Mouse (Mus musculus) left cerebral cortex, postnatal 25 days (tissue): ENCODE measurements around the gene Slc25a20. TPM values are rescaled to one million over a fixed set of nuclear protein-coding genes. Genes with fewer than 3 reads are reported as not detected.

Experiments used
- DNase-seq, 2 experiments: peaks; one replicate each; pipeline ENCODE4 v3.0.0; 2022; ENCODE audit warnings: low spot score in 2 of 2, mixed read lengths in 1 of 2
- intact Hi-C: fragments of 180-260 bp; cut with DNase I; formaldehyde crosslinking; loops from one replicate; pipeline ENCODE4 v1.15.1; 2025
- total RNA-seq, 2 experiments: library from RNA; stranded (reverse); gene quantifications; 2 replicates each; pipeline ENCODE4 v1.2.3; 2021

The Slc25a20 gene
- total RNA-seq, 2 experiments from 2014 or later = 12.6 to 14.4 TPM

DNA sequence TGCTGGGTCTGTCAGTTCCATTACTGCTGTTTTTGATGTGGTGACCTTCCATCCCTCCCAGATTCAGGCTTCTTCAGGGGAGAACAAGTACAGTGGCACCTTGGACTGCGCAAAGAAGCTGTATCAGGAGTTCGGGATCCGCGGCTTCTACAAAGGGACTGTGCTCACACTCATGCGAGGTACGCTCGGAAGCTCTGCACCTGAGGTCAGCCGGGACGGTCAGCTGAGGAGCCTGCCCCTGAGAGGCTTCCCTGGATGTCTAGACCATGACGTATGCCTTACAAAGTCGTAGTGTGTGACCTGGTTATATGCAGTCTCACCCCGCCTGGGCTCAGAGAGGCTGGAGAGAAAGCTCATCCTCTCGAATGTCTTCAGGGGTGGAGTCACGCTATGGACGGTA, 18.1 kb downstream of the Slc25a20 start:
- intact Hi-C loops = no loop called here

DNA sequence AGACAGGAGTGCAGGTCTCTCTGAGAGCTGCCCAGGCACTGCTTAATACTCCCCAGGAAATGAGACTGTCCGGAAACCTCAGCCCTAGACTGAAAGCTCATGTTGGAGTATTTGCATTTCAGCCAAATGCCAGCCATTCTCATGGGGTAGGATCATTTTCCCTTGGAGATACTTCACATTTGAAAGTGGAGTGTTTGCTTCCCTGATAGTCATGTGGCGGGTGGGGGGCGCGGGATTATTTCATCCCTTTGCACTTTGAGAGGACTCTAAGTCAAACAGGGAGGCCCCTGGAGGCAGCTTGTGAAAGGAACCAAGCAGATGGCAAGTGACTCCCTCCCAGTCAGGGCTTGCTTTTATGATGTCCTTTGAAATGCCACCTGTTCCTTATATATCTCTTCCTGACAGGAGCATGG, 24.6 kb downstream of the Slc25a20 start:
- no peak for DNase-seq

More for the DNA sequence above, 18.1 kb downstream of the Slc25a20 start:
- DNase-seq = no peak

GRCm38 (mm10) chr9:108687181-108687580, 25.3 kb downstream of the Slc25a20 start:
- no peak for DNase-seq
- intact Hi-C loops = no loop called here

More for the DNA sequence above, 24.6 kb downstream of the Slc25a20 start:
- intact Hi-C loops = no loop called here

- no peak for DNase-seq
- intact Hi-C loops = no loop called here
Measured at GRCm38 (mm10) chr9:108687686-108688085, 25.8 kb downstream of the Slc25a20 start.

GRCm38 (mm10) chr9:108688451-108688850, 26.6 kb downstream of the Slc25a20 start:
- no peak for DNase-seq
- intact Hi-C loops = no loop called here

- intact Hi-C loops = no loop called here
Measured at GRCm38 (mm10) chr9:108689106-108689505, 27.2 kb downstream of the Slc25a20 start, which contains the start of gene Prkar2a. Gene Prkar2a (plus strand): TSS chr9:108689314.

DNA sequence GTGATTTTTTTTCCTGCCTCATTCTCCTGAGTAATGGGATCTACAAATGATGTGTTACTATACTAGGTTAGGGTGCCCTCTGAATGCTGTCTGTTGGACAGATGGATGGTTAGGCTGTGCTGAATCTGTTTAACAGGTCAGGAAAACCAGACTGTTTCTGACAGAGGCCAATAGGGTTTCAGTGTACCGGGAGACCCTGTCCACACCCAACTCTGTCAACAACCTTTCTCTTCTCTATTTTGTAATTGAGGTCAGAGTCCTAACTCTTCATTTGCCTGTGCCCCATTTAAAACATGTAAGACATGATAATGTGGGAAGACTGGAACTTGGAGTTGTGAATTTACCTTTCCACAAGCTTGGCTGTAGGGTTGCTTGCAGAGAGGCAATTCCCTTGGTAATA, 28.1 kb downstream of the Slc25a20 start:
- no peak for DNase-seq
- intact Hi-C loops = loop anchor here (5.0 kb wide), 1 partner anchor 37 kb away; no protein-coding TSS in a partner anchor

More at GRCm38 (mm10) chr9:108689106-108689505, 27.2 kb downstream of the Slc25a20 start, which contains the start of gene Prkar2a:
- no peak for DNase-seq

DNA sequence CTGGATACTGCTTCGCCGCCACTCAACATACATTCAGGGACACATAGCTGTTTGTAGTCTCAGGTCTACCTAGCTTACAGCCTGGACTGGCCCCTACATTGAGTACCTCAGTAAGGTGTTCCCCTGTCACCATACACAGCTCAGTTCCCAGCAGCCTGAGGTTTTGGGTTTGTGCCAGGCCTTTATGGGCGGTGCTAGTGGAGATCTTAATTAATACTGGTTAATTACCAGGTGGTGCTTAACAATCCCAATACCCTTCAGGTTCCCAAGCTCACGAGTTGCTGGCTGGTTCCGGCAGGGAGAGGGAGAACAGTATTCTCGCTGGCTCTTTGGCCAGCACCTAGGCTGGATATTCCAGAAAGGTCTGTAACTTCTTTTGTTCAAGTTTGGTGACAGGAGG, 29.0 kb downstream of the Slc25a20 start:
- intact Hi-C loops = loop anchor here (5.0 kb wide), 1 partner anchor 36 kb away; no protein-coding TSS in a partner anchor
- DNase-seq = no peak

GRCm38 (mm10) chr9:108691371-108691770, 29.5 kb downstream of the Slc25a20 start:
- peak in 1 of 2 experiments; percentile 44 for DNase-seq
- intact Hi-C loops = loop anchor here (5.0 kb wide), 1 partner anchor 36 kb away; no protein-coding TSS in a partner anchor

- intact Hi-C loops = loop anchor here (5.0 kb wide), 1 partner anchor 35 kb away; no protein-coding TSS in a partner anchor
- peak; percentile 88 to 89 for DNase-seq
Measured at GRCm38 (mm10) chr9:108691846-108692225, 29.9 kb downstream of the Slc25a20 start.

DNA sequence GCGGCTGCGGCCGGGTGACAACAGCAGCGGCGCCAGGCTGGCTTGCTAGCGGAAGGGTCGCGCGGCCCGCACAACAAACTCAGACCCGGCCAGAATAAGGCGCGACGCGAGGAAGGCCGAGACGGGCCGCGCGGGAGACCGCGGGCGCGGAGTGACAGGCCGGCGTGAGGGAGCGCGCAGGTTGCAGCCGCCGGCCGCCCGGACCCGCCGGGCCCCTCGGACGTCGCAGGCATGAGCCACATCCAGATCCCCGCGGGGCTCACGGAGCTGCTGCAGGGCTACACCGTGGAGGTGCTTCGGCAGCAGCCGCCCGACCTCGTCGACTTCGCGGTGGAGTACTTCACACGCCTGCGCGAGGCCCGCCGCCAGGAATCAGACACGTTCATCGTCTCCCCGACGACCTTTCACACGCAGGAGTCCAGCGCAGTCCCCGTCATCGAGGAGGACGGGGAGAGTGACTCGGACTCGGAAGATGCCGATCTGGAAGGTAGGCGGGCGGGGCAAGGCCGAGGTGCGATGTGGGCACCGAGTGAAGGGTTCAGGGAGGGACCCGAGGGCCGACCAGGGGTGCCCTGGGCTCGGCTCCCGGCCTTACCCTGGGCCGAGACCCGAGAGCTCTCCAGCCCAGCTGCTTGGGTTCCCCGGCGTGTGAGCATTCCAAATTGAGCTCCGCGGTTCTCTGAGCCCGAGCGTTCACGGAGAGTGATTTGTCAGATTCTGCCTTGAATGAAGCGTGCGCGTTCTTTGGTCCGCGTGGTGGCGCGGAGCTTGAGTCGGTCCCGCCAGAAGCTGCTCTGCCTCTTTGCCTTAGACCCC, 30.5 kb downstream of the Slc25a20 start:
- DNase-seq = peak; percentile 81
- intact Hi-C loops = loop anchor here (5.0 kb wide), 1 partner anchor 35 kb away; no protein-coding TSS in a partner anchor

GRCm38 (mm10) chr9:108693946-108694345, 32.1 kb downstream of the Slc25a20 start:
- DNase-seq = no peak
- intact Hi-C loops = loop anchor here (5.0 kb wide), 1 partner anchor 33 kb away; no protein-coding TSS in a partner anchor

- intact Hi-C loops = loop anchor here (5.0 kb wide), 1 partner anchor 33 kb away; no protein-coding TSS in a partner anchor
- no peak for DNase-seq
Measured at GRCm38 (mm10) chr9:108694533-108694932, 32.6 kb downstream of the Slc25a20 start.

DNA sequence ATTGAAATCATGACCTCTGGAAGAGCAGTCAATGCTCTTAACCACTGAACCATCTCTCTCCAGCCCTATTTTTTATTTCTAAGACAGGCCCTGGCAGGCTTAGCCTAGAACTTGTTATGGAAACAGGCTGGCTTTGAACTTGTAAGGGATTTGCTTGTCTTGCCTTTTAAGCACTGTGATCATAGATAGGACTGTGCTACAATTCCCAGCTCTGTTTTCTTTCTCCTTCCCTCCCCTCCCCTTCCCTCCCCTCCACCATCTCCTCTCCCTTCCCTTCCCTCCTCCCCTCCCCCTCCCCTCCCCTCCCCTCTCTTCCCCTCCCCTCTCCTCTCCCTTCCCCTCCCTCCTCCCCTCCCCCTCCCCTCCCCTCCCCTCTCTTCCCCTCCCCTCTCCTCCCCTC, 40.6 kb downstream of the Slc25a20 start:
- intact Hi-C loops = no loop called here
- DNase-seq = no peak

GRCm38 (mm10) chr9:108703373-108704110, 41.7 kb downstream of the Slc25a20 start:
- intact Hi-C loops = no loop called here
- no peak for DNase-seq

DNA sequence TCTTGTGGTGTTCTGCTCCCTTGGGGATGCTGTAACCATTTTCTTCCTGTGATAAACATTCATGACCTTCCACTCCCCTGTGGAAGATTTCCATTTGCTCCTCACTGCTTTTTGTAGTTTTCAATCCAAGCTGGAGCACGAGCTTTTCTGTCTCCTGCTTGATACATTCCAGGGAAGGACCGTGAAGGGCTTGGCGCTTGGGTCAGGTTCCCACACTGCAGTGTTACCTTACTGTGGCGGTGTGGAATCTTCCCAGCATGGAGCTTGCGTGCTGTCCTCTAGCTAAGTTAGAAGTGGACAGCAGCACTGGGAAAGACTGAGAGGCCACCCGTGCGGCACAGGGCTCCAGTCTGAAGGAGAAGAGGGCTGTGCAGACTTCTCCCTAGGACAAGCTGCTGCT, 42.7 kb downstream of the Slc25a20 start:
- no peak for DNase-seq
- intact Hi-C loops = no loop called here

DNA sequence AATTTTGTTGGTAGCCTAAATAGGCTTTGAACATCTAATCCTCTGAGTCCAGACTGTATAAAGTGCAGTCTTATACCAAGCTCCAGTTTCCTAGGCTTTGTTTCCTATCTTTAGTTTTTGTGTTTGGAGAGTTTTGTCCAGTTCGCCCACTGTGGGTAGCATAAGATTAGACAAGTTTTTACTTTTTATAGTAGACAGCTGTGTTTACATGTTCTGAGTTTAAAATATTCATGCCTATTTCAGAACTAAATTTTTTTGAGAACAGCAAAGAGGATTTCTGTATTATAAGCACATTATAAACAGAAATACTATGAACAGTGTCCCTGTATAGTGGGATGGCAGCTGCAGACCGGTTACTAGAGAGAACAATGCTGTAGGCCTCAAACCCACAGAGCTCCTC, 45.3 kb downstream of the Slc25a20 start:
- intact Hi-C loops = no loop called here
- peak in 1 of 2 experiments; percentile 55 for DNase-seq

- DNase-seq = no peak
- intact Hi-C loops = no loop called here
Measured at GRCm38 (mm10) chr9:108708833-108709232, 46.9 kb downstream of the Slc25a20 start.

- intact Hi-C loops = no loop called here
- no peak for DNase-seq
Measured at GRCm38 (mm10) chr9:108710767-108711166, 48.9 kb downstream of the Slc25a20 start.

DNA sequence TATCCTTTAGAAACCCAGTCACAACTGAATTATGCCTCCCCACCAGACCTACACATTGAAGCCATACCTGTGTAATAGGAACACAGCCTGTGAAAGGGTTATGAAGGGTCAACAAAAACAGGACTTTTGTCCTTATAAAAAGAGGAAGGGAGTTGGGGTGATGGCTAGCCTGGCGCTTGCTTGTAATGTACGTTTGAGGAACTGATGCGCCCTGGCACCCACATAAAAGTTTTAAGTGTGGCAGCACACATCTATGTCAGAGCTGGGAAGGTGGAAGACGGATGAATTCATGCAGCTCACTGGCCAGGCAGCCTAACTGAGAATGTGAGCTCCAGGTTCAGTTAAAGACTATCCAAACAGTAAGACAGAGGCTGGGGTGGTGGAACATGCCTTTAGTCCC, 54.3 kb downstream of the Slc25a20 start:
- DNase-seq = no peak
- intact Hi-C loops = no loop called here
